Mouse (Mus musculus): ENCODE data around the gene Gpr162. TPM values are rescaled to one million over a fixed set of nuclear protein-coding genes. Genes with fewer than 3 reads are reported as not detected.
A peak's percentile ranks its signal among the peaks of the same experiment; 100 is the strongest.

The Gpr162 gene
- polyA plus RNA-seq, 1 experiment, result 9.0 TPM

- Histone ChIP-seq H3K4me3 (ENCODE audit: control insufficient read depth, low read depth, low read length) (no peak overlapping the region), H3K27ac (ENCODE audit: control insufficient read depth, insufficient read depth, low read depth, low read length) (no peak overlapping the region), H3K4me1 (ENCODE audit: control insufficient read depth, insufficient read depth, low read length) (peaks cover 4% of the 10 kb centered on the region), H3K36me3 (ENCODE audit: control insufficient read depth, insufficient read depth, low read length) (no peaks in the 10 kb centered on the region), H3K27me3 (ENCODE audit: control insufficient read depth, insufficient read depth, low read length) (no peaks in the 10 kb centered on the region)
- TF ChIP-seq POLR2A (IDR thresholded peaks at IDR 0.05; ENCODE audit: control insufficient read depth, low read depth, low read length) (no peak), CTCF (IDR thresholded peaks at IDR 0.05; ENCODE audit: control insufficient read depth, insufficient read depth, insufficient replicate concordance, low read depth, low read length) (no peak)
Observed at GRCm38 (mm10) chr6:124856321-124856720, 7.5 kb downstream of the Gpr162 start.

GRCm38 (mm10) chr6:124854647-124855046, 9.1 kb downstream of the Gpr162 start:
- Histone ChIP-seq H3K36me3 (ENCODE audit: control insufficient read depth, insufficient read depth, low read length) (no peaks in the 10 kb centered on the region), H3K4me1 (ENCODE audit: control insufficient read depth, insufficient read depth, low read length) (peaks cover 4% of the 10 kb centered on the region), H3K27ac (ENCODE audit: control insufficient read depth, insufficient read depth, low read depth, low read length) (no peak overlapping the region), H3K4me3 (ENCODE audit: control insufficient read depth, low read depth, low read length) (no peak overlapping the region), H3K27me3 (ENCODE audit: control insufficient read depth, insufficient read depth, low read length) (no peaks in the 10 kb centered on the region)
- TF ChIP-seq CTCF (IDR thresholded peaks at IDR 0.05; ENCODE audit: control insufficient read depth, insufficient read depth, insufficient replicate concordance, low read depth, low read length), result no peak
- no peak for TF ChIP-seq POLR2A (IDR thresholded peaks at IDR 0.05; ENCODE audit: control insufficient read depth, low read depth, low read length)

GRCm38 (mm10) chr6:124850535-124850934, 13.2 kb downstream of the Gpr162 start:
- no peaks in the 10 kb centered on the region for H3K27me3 ChIP-seq (ENCODE audit: control insufficient read depth, insufficient read depth, low read length)
- no peak for TF ChIP-seq POLR2A (IDR thresholded peaks at IDR 0.05; ENCODE audit: control insufficient read depth, low read depth, low read length)
- no peak for TF ChIP-seq CTCF (IDR thresholded peaks at IDR 0.05; ENCODE audit: control insufficient read depth, insufficient read depth, insufficient replicate concordance, low read depth, low read length)
- no peak overlapping the region for H3K27ac ChIP-seq (ENCODE audit: control insufficient read depth, insufficient read depth, low read depth, low read length)
- H3K4me1 ChIP-seq (ENCODE audit: control insufficient read depth, insufficient read depth, low read length), result peaks cover 3% of the 10 kb centered on the region; the same call in 1 of the 2 replicates
- H3K4me3 ChIP-seq (ENCODE audit: control insufficient read depth, low read depth, low read length), result no peak overlapping the region
- no peaks in the 10 kb centered on the region for H3K36me3 ChIP-seq (ENCODE audit: control insufficient read depth, insufficient read depth, low read length)

- H3K4me1 ChIP-seq (ENCODE audit: control insufficient read depth, insufficient read depth, low read length), result peaks cover 3% of the 10 kb centered on the region; the same call in 1 of the 2 replicates
- no peaks in the 10 kb centered on the region for H3K36me3 ChIP-seq (ENCODE audit: control insufficient read depth, insufficient read depth, low read length)
- H3K27me3 ChIP-seq (ENCODE audit: control insufficient read depth, insufficient read depth, low read length), result no peaks in the 10 kb centered on the region
- H3K27ac ChIP-seq (ENCODE audit: control insufficient read depth, insufficient read depth, low read depth, low read length), result no peak overlapping the region
- H3K4me3 ChIP-seq (ENCODE audit: control insufficient read depth, low read depth, low read length), result no peak overlapping the region
- TF ChIP-seq CTCF (IDR thresholded peaks at IDR 0.05; ENCODE audit: control insufficient read depth, insufficient read depth, insufficient replicate concordance, low read depth, low read length), result peak; percentile 91
- TF ChIP-seq POLR2A (IDR thresholded peaks at IDR 0.05; ENCODE audit: control insufficient read depth, low read depth, low read length), result no peak
Observed at GRCm38 (mm10) chr6:124847305-124847704, 16.5 kb downstream of the Gpr162 start.

GRCm38 (mm10) chr6:124840241-124841167, 23.3 kb downstream of the Gpr162 start, which contains the start of gene Gnb3:
Gene Gnb3, minus strand, starts transcription at chr6:124840275.
- Histone ChIP-seq H3K4me1 (ENCODE audit: control insufficient read depth, insufficient read depth, low read length) (no peaks in the 10 kb centered on the region), H3K4me3 (ENCODE audit: control insufficient read depth, low read depth, low read length) (no peak within 1 kb of the TSS), H3K27ac (ENCODE audit: control insufficient read depth, insufficient read depth, low read depth, low read length) (no peak within 1 kb of the TSS), H3K27me3 (ENCODE audit: control insufficient read depth, insufficient read depth, low read length) (no peaks in the 10 kb centered on the region), H3K36me3 (ENCODE audit: control insufficient read depth, insufficient read depth, low read length) (no peaks in the 10 kb centered on the region)
- TF ChIP-seq POLR2A (IDR thresholded peaks at IDR 0.05; ENCODE audit: control insufficient read depth, low read depth, low read length) (no peak), CTCF (IDR thresholded peaks at IDR 0.05; ENCODE audit: control insufficient read depth, insufficient read depth, insufficient replicate concordance, low read depth, low read length) (no peak)

GRCm38 (mm10) chr6:124839805-124840204, 24.0 kb downstream of the Gpr162 start:
- Histone ChIP-seq H3K27ac (ENCODE audit: control insufficient read depth, insufficient read depth, low read depth, low read length) (no peak overlapping the region), H3K27me3 (ENCODE audit: control insufficient read depth, insufficient read depth, low read length) (no peaks in the 10 kb centered on the region), H3K4me1 (ENCODE audit: control insufficient read depth, insufficient read depth, low read length) (no peaks in the 10 kb centered on the region), H3K4me3 (ENCODE audit: control insufficient read depth, low read depth, low read length) (no peak overlapping the region), H3K36me3 (ENCODE audit: control insufficient read depth, insufficient read depth, low read length) (no peaks in the 10 kb centered on the region)
- no peak for TF ChIP-seq CTCF (IDR thresholded peaks at IDR 0.05; ENCODE audit: control insufficient read depth, insufficient read depth, insufficient replicate concordance, low read depth, low read length)
- no peak for TF ChIP-seq POLR2A (IDR thresholded peaks at IDR 0.05; ENCODE audit: control insufficient read depth, low read depth, low read length)

- Histone ChIP-seq H3K36me3 (ENCODE audit: control insufficient read depth, insufficient read depth, low read length) (0 out of 2 replicates have a peak, but pooled peaks cover 1% of the 10 kb centered on the region), H3K27ac (ENCODE audit: control insufficient read depth, insufficient read depth, low read depth, low read length) (no peak overlapping the region), H3K4me3 (ENCODE audit: control insufficient read depth, low read depth, low read length) (no peak overlapping the region), H3K4me1 (ENCODE audit: control insufficient read depth, insufficient read depth, low read length) (no peaks in the 10 kb centered on the region), H3K27me3 (ENCODE audit: control insufficient read depth, insufficient read depth, low read length) (no peaks in the 10 kb centered on the region)
- TF ChIP-seq CTCF (IDR thresholded peaks at IDR 0.05; ENCODE audit: control insufficient read depth, insufficient read depth, insufficient replicate concordance, low read depth, low read length) (no peak), POLR2A (IDR thresholded peaks at IDR 0.05; ENCODE audit: control insufficient read depth, low read depth, low read length) (no peak)
Observed at GRCm38 (mm10) chr6:124836411-124836810, 27.4 kb downstream of the Gpr162 start.

All from testis, adult 2 months (tissue).